Mouse (Mus musculus) bone marrow macrophage, adult 2 months (primary cell): ENCODE results near the gene Atg4c.

Source experiments
- CTCF ChIP-seq: IDR thresholded peaks from 2 replicates; pipeline ENCODE4 v1.5.1; 2012; ENCODE audit warnings: low read depth, mild to moderate bottlenecking, low read length, moderate library complexity
- POLR2A ChIP-seq: IDR thresholded peaks from 2 replicates; pipeline ENCODE4 v1.6.1; 2012; ENCODE audit warnings: mild to moderate bottlenecking, low read depth, low read length, borderline replicate concordance

GRCm38 (mm10) chr4:99227226-99227625, 33.5 kb downstream of the Atg4c start:
- TF ChIP-seq CTCF: no peak
- TF ChIP-seq POLR2A: no peak
